Mouse (Mus musculus): ENCODE measurements around the gene Cd40.

Gene Cd40

GRCm38 (mm10) chr2:165056377-165057085 lies 1.1 kb downstream of the Cd40 start:
- no peak for DNase-seq (ENCODE audit: inconsistent ontology term)

GRCm38 (mm10) chr2:165059961-165060360 lies 4.5 kb downstream of the Cd40 start:
- DNase-seq (ENCODE audit: inconsistent ontology term), result no peak

- DNase-seq (ENCODE audit: inconsistent ontology term), result no peak
Observed at GRCm38 (mm10) chr2:165061638-165062433, 6.4 kb downstream of the Cd40 start.

GRCm38 (mm10) chr2:165064489-165064888 lies 9.1 kb downstream of the Cd40 start:
- DNase-seq (ENCODE audit: inconsistent ontology term), result no peak

- DNase-seq (ENCODE audit: inconsistent ontology term), result no peak
Observed at GRCm38 (mm10) chr2:165068806-165069205, 13.4 kb downstream of the Cd40 start.

GRCm38 (mm10) chr2:165070096-165070816 lies 14.8 kb downstream of the Cd40 start:
- DNase-seq (ENCODE audit: inconsistent ontology term), result peak; percentile 55

GRCm38 (mm10) chr2:165073381-165073781 lies 18.0 kb downstream of the Cd40 start:
- no peak for DNase-seq (ENCODE audit: inconsistent ontology term)

- DNase-seq (ENCODE audit: inconsistent ontology term), result peak; percentile 52
Observed at GRCm38 (mm10) chr2:165074081-165074884, 18.9 kb downstream of the Cd40 start.

GRCm38 (mm10) chr2:165074937-165075336 lies 19.5 kb downstream of the Cd40 start:
- peak; percentile 68 for DNase-seq (ENCODE audit: inconsistent ontology term)

GRCm38 (mm10) chr2:165077055-165077454 lies 21.6 kb downstream of the Cd40 start:
- peak; percentile 84 for DNase-seq (ENCODE audit: inconsistent ontology term)

GRCm38 (mm10) chr2:165078045-165078444 lies 22.6 kb downstream of the Cd40 start:
- DNase-seq (ENCODE audit: inconsistent ontology term), result no peak

- peak; percentile 32 for DNase-seq (ENCODE audit: inconsistent ontology term)
Observed at GRCm38 (mm10) chr2:165078605-165079004, 23.2 kb downstream of the Cd40 start.

- no peak for DNase-seq (ENCODE audit: inconsistent ontology term)
Observed at GRCm38 (mm10) chr2:165080657-165081056, 25.2 kb downstream of the Cd40 start.

GRCm38 (mm10) chr2:165081257-165081656 lies 25.8 kb downstream of the Cd40 start:
- no peak for DNase-seq (ENCODE audit: inconsistent ontology term)

- no peak for DNase-seq (ENCODE audit: inconsistent ontology term)
Observed at GRCm38 (mm10) chr2:165086634-165087033, 31.2 kb downstream of the Cd40 start.

GRCm38 (mm10) chr2:165089470-165089869 lies 34.0 kb downstream of the Cd40 start:
- DNase-seq (ENCODE audit: inconsistent ontology term), result no peak

- DNase-seq (ENCODE audit: inconsistent ontology term), result no peak
Observed at GRCm38 (mm10) chr2:165090650-165091049, 35.2 kb downstream of the Cd40 start, which contains the start of gene 1700025C18Rik. Gene 1700025C18Rik, minus strand, starts transcription at chr2:165090750.

GRCm38 (mm10) chr2:165091433-165091965 lies 36.1 kb downstream of the Cd40 start:
- no peak for DNase-seq (ENCODE audit: inconsistent ontology term)

- no peak for DNase-seq (ENCODE audit: inconsistent ontology term)
Observed at GRCm38 (mm10) chr2:165092393-165092792, 37.0 kb downstream of the Cd40 start.

GRCm38 (mm10) chr2:165096367-165096766 lies 40.9 kb downstream of the Cd40 start:
- no peak for DNase-seq (ENCODE audit: inconsistent ontology term)

GRCm38 (mm10) chr2:165098861-165099260 lies 43.4 kb downstream of the Cd40 start:
- DNase-seq (ENCODE audit: inconsistent ontology term), result no peak
